Mouse (Mus musculus): ENCODE measurements around the gene Olfr1326-ps1. TPM values are rescaled to one million over a fixed set of nuclear protein-coding genes. Genes with fewer than 3 reads are reported as not detected.

Gene Olfr1326-ps1
- not detected in 2 replicates for polyA plus RNA-seq (2012; ENCODE audit: insufficient read depth, insufficient read length, missing spikeins)

GRCm38 (mm10) chrX:74574788-74575187 is at the start of gene Olfr1326-ps1:
Olfr1326-ps1 (minus strand) TSS chrX:74574888.
- Histone ChIP-seq H3K27ac (replicated peaks; ENCODE audit: low read depth, low read length) (no peak within 1 kb of the TSS), H3K4me1 (ENCODE audit: control insufficient read depth, insufficient read depth, insufficient read length, low read length) (no peaks in the 10 kb centered on the region), H3K4me3 (ENCODE audit: insufficient read depth, low read depth, low read length) (no peak within 1 kb of the TSS)

GRCm38 (mm10) chrX:74592379-74592778 is 17.7 kb upstream of the Olfr1326-ps1 start, which contains the start of gene Olfr1325:
Olfr1325 (plus strand) TSS chrX:74592679.
- no peak within 1 kb of the TSS for H3K4me3 ChIP-seq (ENCODE audit: insufficient read depth, low read depth, low read length)

More at GRCm38 (mm10) chrX:74592379-74592778, 17.7 kb upstream of the Olfr1326-ps1 start, which contains the start of gene Olfr1325:
- Histone ChIP-seq H3K4me1 (ENCODE audit: control insufficient read depth, insufficient read depth, insufficient read length, low read length) (no peaks in the 10 kb centered on the region), H3K27ac (replicated peaks; ENCODE audit: low read depth, low read length) (no peak within 1 kb of the TSS)

Other genes starting within 250 kb of the Olfr1326-ps1 start
- gene Plxna3, start 245.8 kb downstream of the Olfr1326-ps1 start, polyA plus RNA-seq (2012; ENCODE audit: insufficient read depth, insufficient read length, missing spikeins): 0.75 and 1.5 TPM in 2 replicates
- gene Lage3, start 221.3 kb downstream of the Olfr1326-ps1 start, polyA plus RNA-seq (2012; ENCODE audit: insufficient read depth, insufficient read length, missing spikeins): 85.5 and 92.6 TPM in 2 replicates
- gene Ubl4a, start 201.7 kb downstream of the Olfr1326-ps1 start, polyA plus RNA-seq (2012; ENCODE audit: insufficient read depth, insufficient read length, missing spikeins): 48.6 and 54.3 TPM in 2 replicates
- gene Slc10a3, start 201.5 kb downstream of the Olfr1326-ps1 start, polyA plus RNA-seq (2012; ENCODE audit: insufficient read depth, insufficient read length, missing spikeins): 6.3 and 7.3 TPM in 2 replicates
- 17.3 and 20.5 TPM in 2 replicates for gene Fam3a, start 181.6 kb downstream of the Olfr1326-ps1 start, polyA plus RNA-seq (2012; ENCODE audit: insufficient read depth, insufficient read length, missing spikeins)
- gene Ikbkg, start 181.6 kb downstream of the Olfr1326-ps1 start, polyA plus RNA-seq (2012; ENCODE audit: insufficient read depth, insufficient read length, missing spikeins): 17.2 and 19.9 TPM in 2 replicates
- 221 and 233 TPM in 2 replicates for gene G6pdx, start 145.7 kb downstream of the Olfr1326-ps1 start, polyA plus RNA-seq (2012; ENCODE audit: insufficient read depth, insufficient read length, missing spikeins)
- gene Gm6880, start 93.5 kb downstream of the Olfr1326-ps1 start, polyA plus RNA-seq (2012; ENCODE audit: insufficient read depth, insufficient read length, missing spikeins): not detected in 2 replicates
- gene Olfr1325, start 17.8 kb upstream of the Olfr1326-ps1 start, polyA plus RNA-seq (2012; ENCODE audit: insufficient read depth, insufficient read length, missing spikeins): not detected in 2 replicates
- gene Gm5640, start 70.7 kb upstream of the Olfr1326-ps1 start, polyA plus RNA-seq (2012; ENCODE audit: insufficient read depth, insufficient read length, missing spikeins): not detected in 2 replicates
- gene Gm6890, start 166.0 kb upstream of the Olfr1326-ps1 start, polyA plus RNA-seq (2012; ENCODE audit: insufficient read depth, insufficient read length, missing spikeins): not detected in 2 replicates